Mouse (Mus musculus) layer of hippocampus, adult 2 months (tissue): ENCODE results near the gene Pla2g2e. TPM values are rescaled to one million over a fixed set of nuclear protein-coding genes. Genes with fewer than 3 reads are reported as not detected.
A peak's percentile ranks its signal among the peaks of the same experiment; 100 is the strongest.

ENCODE experiments used
- DNase-seq, 2 experiments: peaks; one replicate each; pipeline ENCODE4 v3.0.0; 2022; ENCODE audit warnings: low spot score in 2 of 2
- H3K27ac ChIP-seq: fragments of 200-600 bp; 2 replicates; pipeline ENCODE4 v1.8.1; 2022
- H3K4me3 ChIP-seq: fragments of 200-600 bp; 2 replicates; pipeline ENCODE4 v1.8.1; 2022; ENCODE audit warnings: mild to moderate bottlenecking
- CTCF ChIP-seq: fragments of 200-600 bp; conservative IDR thresholded peaks from 2 replicates; pipeline ENCODE4 v1.8.1; 2022; ENCODE audit warnings: antibody characterized with exemption, mild to moderate bottlenecking, moderate library complexity
- long read RNA-seq, 2 experiments: library from polyadenylated mRNA; stranded (forward); transcript quantifications; one replicate each; pipeline ENCODE4 v2.0.0; 2021; ENCODE audit warnings: borderline mapping rate in 2 of 2
- total RNA-seq, 2 experiments: library from RNA; stranded (reverse); gene quantifications; 2 replicates each; pipeline ENCODE4 v1.2.3; 2021

The Pla2g2e gene
- not detected for total RNA-seq
- long read RNA-seq, experiment 1: 0 reads
- long read RNA-seq, experiment 2: 0 reads

- no peak for TF ChIP-seq CTCF
- Histone ChIP-seq H3K4me3 (no peak within 1 kb of the TSS), H3K27ac (no peak within 1 kb of the TSS)
- DNase-seq: no peak
Measured at GRCm38 (mm10) chr4:138877731-138878130, at the start of gene Pla2g2e. Gene Pla2g2e (plus strand): TSS chr4:138877942.

GRCm38 (mm10) chr4:138839806-138840205 is 37.9 kb upstream of the Pla2g2e start:
- DNase-seq: no peak
- H3K27ac ChIP-seq: no peak overlapping the region
- TF ChIP-seq CTCF: no peak
- no peak overlapping the region for H3K4me3 ChIP-seq

DNA sequence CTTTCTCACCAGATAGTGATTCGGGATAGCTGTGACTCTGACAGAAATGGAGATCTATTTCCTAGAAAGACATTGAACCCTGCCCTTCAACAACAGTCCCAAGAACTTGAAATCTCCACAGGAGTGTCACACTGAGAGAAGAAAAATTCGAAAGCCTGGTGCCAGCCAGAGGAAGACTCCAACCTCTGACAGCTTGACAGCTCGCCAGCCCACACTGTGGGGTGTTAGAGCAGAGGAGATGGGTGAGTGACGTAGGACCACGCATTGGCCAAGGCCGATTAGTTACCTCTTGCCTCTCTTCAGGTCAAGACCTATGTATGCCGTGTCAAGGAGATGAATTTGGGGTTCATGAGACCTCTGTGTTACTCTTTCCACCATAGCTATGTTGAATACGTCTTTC is 37.0 kb upstream of the Pla2g2e start:
- DNase-seq: no peak
- TF ChIP-seq CTCF: no peak
- H3K4me3 ChIP-seq: no peak overlapping the region
- H3K27ac ChIP-seq: peak overlapping the region; percentile 65

GRCm38 (mm10) chr4:138841386-138841785 is 36.4 kb upstream of the Pla2g2e start:
- Histone ChIP-seq H3K4me3 (no peak overlapping the region), H3K27ac (peak overlapping the region; percentile 65)
- no peak for TF ChIP-seq CTCF
- peak; percentile 87 to 90 for DNase-seq

DNA sequence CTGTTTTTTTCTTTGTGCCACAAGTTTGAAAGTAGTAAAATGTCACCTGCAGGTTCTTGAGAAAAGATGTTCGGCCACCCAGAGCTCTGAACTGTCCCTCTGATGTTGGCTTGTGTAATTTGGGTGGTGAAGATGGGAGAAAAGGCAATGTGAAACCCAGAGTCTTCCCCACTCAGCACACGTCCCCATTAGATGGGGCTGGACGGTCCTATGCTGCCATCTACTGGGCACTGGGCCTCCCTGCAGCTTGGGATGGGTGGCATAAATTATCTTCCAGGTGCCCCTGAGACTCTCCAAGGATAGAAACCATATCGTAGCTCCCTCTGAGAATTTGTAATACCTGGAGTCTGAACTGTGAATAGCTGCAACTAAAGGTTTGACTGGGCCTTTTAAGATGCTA is 26.3 kb upstream of the Pla2g2e start:
- H3K27ac ChIP-seq: no peak overlapping the region
- no peak overlapping the region for H3K4me3 ChIP-seq
- peak; percentile 73 to 90 for DNase-seq
- peak; percentile 100 for TF ChIP-seq CTCF

DNA sequence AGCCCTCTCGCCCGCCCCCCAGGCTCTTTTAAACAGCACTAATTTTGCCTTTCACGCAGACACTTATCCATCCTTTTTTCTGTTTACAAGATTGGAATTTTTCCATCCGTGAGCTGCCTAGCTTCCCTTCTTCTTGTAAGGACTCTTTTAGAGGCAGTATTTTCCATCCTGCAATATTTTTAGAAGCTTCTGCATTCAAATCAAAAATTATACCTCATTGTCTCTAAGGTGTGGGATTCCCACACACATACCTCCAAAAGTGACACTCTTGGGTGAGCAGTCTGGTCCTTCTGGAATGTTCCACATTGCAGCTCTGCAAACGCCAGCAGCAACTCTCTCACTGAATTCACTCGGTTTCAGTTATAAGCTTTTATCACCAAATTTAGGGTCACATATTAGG is 24.8 kb upstream of the Pla2g2e start:
- no peak for TF ChIP-seq CTCF
- no peak for DNase-seq
- Histone ChIP-seq H3K4me3 (no peak overlapping the region), H3K27ac (no peak overlapping the region)

DNA sequence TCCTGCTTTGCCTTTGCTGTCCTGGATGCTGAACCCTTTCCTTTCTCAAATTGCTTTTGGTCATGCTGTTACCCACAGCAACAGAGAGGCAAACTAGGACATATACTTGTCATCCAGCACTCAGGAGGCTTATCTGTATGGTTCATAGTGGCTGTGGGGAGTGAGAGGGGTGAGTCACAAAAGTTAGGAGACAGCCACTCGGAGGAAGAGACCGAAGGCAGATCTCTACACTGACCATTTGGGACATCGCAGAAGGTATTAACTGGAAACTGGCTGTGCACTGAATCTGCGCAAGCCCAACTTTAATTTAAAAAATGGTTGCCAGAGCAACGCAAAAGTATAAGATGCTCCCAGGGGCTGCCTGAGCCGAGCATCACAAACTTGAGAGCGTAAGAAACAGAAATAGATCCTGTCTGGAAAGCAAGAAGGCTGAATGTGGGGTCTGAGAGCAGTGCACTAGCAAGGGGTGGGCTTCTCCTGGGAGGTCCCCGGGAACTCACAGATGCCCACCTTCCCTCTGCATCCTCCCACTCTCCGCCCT is 22.6 kb upstream of the Pla2g2e start:
- Histone ChIP-seq H3K27ac (no peak overlapping the region), H3K4me3 (no peak overlapping the region)
- no peak for DNase-seq
- TF ChIP-seq CTCF: no peak

- H3K4me3 ChIP-seq: no peak overlapping the region
- no peak overlapping the region for H3K27ac ChIP-seq
- TF ChIP-seq CTCF: peak; percentile 92
- DNase-seq: peak; percentile 66 to 78
Measured at GRCm38 (mm10) chr4:138856491-138856890, 21.3 kb upstream of the Pla2g2e start.

GRCm38 (mm10) chr4:138857576-138857975 is 20.2 kb upstream of the Pla2g2e start:
- no peak for DNase-seq
- H3K4me3 ChIP-seq: no peak overlapping the region
- TF ChIP-seq CTCF: no peak
- H3K27ac ChIP-seq: no peak overlapping the region

DNA sequence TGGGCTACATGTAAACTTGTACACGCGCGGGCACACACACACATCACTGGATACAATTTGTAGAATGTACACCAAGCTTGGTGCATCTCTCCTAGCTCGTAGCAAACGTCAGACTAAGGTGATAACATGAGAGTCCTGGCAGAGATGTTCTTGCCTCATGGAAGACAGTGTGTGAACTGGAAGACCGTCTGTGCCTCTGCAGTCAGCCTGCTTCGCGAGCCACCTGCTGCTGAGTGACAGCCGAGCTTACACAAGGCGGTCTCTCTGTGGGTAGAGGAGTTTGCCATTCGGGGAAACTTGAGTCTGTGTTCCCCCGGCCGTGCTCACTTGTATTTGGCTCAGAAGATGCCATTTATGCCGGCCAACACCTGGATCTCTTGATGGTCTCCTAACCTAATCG is 19.3 kb upstream of the Pla2g2e start:
- Histone ChIP-seq H3K27ac (no peak overlapping the region), H3K4me3 (no peak overlapping the region)
- DNase-seq: peak; percentile 46 to 51
- no peak for TF ChIP-seq CTCF

DNA sequence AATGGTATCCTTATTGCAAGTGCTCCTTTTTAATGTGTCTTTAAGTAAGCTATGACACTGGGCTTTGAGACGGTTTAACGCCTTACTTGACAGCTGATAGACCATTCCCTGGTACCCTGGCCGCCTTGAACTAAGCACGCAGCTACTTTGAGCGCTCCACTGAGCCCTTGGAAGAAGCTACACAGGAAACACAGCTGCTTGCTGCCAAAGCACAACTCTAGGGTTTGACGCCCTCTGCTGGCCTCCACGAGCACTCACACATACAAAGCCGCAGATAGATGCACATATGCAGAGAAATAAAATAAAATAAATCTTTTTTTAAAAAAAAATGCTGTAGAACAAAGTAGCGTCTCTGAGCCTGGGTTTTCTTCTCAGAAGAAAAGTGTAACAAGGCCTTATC is 18.5 kb upstream of the Pla2g2e start:
- peak; percentile 27; the same call in 1 of the 2 replicates for TF ChIP-seq CTCF
- H3K27ac ChIP-seq: no peak overlapping the region
- H3K4me3 ChIP-seq: peak overlapping the region; percentile 22; the same call in 1 of the 2 replicates
- no peak for DNase-seq

- TF ChIP-seq CTCF: peak; percentile 74
- H3K4me3 ChIP-seq: peak overlapping the region; percentile 22; the same call in 1 of the 2 replicates
- no peak overlapping the region for H3K27ac ChIP-seq
Measured at GRCm38 (mm10) chr4:138859728-138860127, 18.0 kb upstream of the Pla2g2e start.

DNA sequence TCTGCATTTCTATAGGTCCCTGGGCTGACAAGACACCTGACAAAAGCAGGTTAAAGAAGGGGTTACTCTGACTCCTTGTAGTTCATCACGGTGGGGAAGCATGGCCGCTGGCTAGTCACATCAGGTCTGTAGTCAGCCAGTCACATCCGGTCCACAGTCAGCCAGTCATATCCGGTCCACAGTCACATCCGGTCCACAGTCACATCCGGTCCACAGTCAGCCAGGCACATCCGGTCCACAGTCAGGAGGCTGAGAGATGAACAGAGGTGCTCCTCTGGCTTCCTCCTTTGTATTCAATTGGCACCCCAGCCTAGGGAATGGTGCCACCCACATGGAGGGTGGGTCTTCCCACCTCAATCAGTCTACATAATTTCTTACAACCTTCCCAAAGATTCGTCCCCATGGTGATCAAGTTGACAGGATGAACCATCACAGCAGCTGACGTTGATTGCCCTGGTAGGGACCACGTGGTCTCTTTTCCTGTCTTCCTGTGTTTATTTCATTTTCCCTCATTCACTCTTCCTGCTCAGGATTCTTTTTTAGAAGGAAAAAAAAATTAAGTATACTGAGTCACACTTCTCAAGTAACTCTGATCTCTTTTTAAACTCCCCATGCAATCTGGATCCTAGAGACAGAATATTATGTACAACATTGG is 14.3 kb upstream of the Pla2g2e start, which contains the start of gene Pla2g5:
TSS of gene Pla2g5 (minus strand) at position 139 of the 655 bp plus-strand sequence.
- DNase-seq: no peak
- Histone ChIP-seq H3K27ac (no peak within 1 kb of the TSS), H3K4me3 (no peak within 1 kb of the TSS)
- no peak for TF ChIP-seq CTCF

More at GRCm38 (mm10) chr4:138859728-138860127, 18.0 kb upstream of the Pla2g2e start:
- DNase-seq: peak; percentile 72 to 73

- Histone ChIP-seq H3K4me3 (no peak overlapping the region), H3K27ac (no peak overlapping the region)
- TF ChIP-seq CTCF: no peak
- no peak for DNase-seq
Measured at GRCm38 (mm10) chr4:138865092-138865491, 12.7 kb upstream of the Pla2g2e start.
